Mouse (Mus musculus): ENCODE results near the gene Afap1l2. TPM values are rescaled to one million over a fixed set of nuclear protein-coding genes. Genes with fewer than 3 reads are reported as not detected.

Gene Afap1l2
- polyA plus RNA-seq, 1 experiment from 2014 or later = 29.7 TPM

DNA sequence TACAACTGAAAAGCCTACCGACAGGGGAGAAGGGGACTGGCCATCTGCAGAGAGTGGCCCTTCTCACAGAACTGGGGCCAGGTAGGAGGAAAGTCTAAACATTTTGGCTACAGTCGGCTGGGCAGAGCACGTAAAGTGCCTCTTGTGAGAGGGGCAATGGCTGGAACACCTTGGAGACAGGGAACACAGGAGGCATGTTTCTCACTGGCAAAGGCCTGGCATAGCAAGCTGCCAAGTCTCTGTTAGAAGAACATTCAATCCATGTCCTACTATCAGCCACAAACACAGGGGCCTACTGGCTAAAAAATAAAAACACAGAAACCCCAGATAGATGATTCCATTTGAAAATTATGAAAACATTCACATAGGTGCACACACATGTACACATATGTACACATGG is 61.3 kb downstream of the Afap1l2 start:
- Histone ChIP-seq H3K36me3 (no peaks in the 10 kb centered on the region), H3K9ac (no peak overlapping the region), H3K9me3 (no peaks in the 10 kb centered on the region), H3K27ac (no peak overlapping the region), H3K27me3 (no peaks in the 10 kb centered on the region), H3K4me1 (no peaks in the 10 kb centered on the region), H3K4me3 (no peak overlapping the region), H3K4me2 (no peak overlapping the region)
- WGBS = 68% methylated on average over 3 of the region's 3 CpGs
- no peak for ATAC-seq (ENCODE audit: borderline replicate concordance, extremely low read depth, low FRiP score, low TSS enrichment)

DNA sequence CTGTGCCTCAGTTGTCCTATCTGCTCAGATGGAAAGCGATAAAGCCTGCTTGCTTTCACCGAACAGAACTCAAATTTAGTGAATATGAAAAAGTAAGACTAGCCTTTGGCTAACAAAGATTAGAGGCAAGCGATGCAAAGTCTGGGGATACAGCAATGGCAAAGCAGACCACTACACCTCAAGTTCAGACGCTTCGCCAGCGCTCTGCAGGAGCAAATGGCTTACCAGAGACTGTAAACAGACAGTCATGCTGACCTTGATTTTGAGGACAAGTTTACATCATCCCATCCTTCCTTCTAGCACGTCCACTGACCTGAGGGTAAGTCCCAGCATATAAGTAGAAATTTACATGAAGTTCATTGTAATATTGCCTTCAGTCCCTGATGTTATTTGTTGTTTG is 61.8 kb downstream of the Afap1l2 start:
- Histone ChIP-seq H3K4me1 (no peaks in the 10 kb centered on the region), H3K9me3 (no peaks in the 10 kb centered on the region), H3K36me3 (no peaks in the 10 kb centered on the region), H3K9ac (no peak overlapping the region), H3K27me3 (no peaks in the 10 kb centered on the region), H3K4me3 (no peak overlapping the region), H3K27ac (no peak overlapping the region), H3K4me2 (no peak overlapping the region)
- no peak for ATAC-seq (ENCODE audit: borderline replicate concordance, extremely low read depth, low FRiP score, low TSS enrichment)
- WGBS = 86% methylated on average over 7 of the region's 7 CpGs

DNA sequence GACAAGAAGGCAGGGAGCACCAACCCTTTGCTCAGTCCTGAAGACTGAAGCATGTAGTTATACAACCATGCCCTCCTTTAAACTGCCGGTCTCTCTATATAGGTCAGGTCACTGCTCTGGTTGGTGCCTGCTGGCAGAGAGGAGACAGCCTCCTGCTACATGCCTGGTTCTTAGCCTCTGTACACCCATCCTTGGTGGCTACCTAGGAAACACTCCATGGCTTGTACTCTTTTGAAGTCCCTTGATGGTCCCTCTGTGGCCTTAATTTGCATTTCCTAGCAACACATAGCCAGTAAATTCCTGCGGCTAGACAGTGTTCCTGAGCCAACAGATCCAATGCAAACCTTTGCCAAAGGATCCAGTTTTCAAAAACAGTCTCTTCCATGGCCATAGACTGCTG is 62.4 kb downstream of the Afap1l2 start:
- Histone ChIP-seq H3K9ac (no peak overlapping the region), H3K4me2 (no peak overlapping the region), H3K27me3 (no peaks in the 10 kb centered on the region), H3K36me3 (no peaks in the 10 kb centered on the region), H3K4me1 (no peaks in the 10 kb centered on the region), H3K27ac (no peak overlapping the region), H3K9me3 (no peaks in the 10 kb centered on the region), H3K4me3 (no peak overlapping the region)
- WGBS = 78% methylated on average over 2 of the region's 2 CpGs
- no peak for ATAC-seq (ENCODE audit: borderline replicate concordance, extremely low read depth, low FRiP score, low TSS enrichment)

DNA sequence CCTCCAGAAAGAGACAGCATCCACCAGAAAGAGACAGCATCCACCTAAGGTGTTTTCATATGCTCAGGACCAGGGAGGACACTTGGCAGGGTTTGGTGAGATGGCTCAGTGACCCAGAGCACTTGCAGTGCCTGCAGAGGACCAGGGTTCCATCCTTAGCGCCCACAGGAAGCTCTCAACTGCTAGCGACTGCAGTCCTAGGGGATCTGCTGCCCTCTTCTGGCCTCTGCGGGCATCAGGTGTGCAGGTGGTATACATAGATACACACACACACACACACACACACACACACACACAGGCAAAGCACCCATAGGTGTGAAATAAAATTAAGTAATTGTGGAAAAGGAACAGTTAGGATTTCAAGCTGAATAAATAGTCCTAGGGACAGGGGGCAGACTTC is 63.2 kb downstream of the Afap1l2 start:
- Histone ChIP-seq H3K4me3 (no peak overlapping the region), H3K4me2 (no peak overlapping the region), H3K9me3 (no peaks in the 10 kb centered on the region), H3K36me3 (no peaks in the 10 kb centered on the region), H3K27me3 (no peaks in the 10 kb centered on the region), H3K27ac (0 out of 2 replicates have a peak overlapping the region, but pooled peaks have one; percentile 30), H3K4me1 (no peaks in the 10 kb centered on the region), H3K9ac (no peak overlapping the region)
- WGBS = 93% methylated on average over 3 of the region's 3 CpGs
- no peak for ATAC-seq (ENCODE audit: borderline replicate concordance, extremely low read depth, low FRiP score, low TSS enrichment)

DNA sequence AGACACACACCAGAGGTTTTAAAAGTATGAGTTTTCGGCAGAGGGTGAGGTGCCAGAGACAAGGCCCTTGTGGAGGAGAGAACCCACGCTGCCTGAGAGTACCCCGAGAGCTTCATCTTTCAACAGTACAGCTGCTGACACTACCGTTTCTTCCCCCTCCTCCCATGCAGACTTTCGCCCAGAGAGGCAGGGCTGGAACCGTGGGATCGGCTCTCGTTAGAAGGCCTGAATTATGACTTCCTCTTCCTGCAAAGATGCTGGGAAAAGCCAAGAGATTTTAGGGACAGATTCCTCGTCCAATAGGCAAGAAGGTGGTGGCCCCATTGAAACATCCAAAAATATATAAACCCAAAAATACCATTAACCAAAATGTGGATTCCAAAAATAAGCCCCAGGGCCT is 63.8 kb downstream of the Afap1l2 start:
- no peak for ATAC-seq (ENCODE audit: borderline replicate concordance, extremely low read depth, low FRiP score, low TSS enrichment)
- H3K9me3 ChIP-seq = no peaks in the 10 kb centered on the region

DNA sequence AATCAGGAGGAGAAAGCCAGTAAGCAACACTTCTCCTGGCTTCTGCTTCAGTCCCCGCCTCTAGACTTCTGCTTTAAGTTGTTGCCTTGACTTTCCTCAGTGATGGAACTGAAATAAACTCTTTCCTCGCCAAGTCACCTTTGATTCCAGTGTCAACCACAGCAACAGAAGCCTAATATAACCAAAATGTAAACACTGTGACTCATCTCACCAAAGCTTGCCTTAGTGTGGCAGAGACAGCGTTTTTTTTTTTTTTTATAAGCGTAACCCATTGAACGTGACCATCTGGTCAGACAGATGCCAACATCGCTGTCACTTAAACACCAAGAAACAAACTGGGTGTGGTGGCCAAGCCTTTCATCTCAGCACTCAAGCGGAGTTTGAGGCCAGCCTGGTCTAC is 65.8 kb downstream of the Afap1l2 start:
- Histone ChIP-seq H3K36me3 (no peaks in the 10 kb centered on the region), H3K27me3 (no peaks in the 10 kb centered on the region), H3K4me2 (no peak overlapping the region), H3K4me3 (no peak overlapping the region), H3K4me1 (no peaks in the 10 kb centered on the region), H3K9ac (no peak overlapping the region), H3K27ac (no peak overlapping the region), H3K9me3 (no peaks in the 10 kb centered on the region)
- WGBS = 79% methylated on average over 7 of the region's 7 CpGs
- ATAC-seq (ENCODE audit: borderline replicate concordance, extremely low read depth, low FRiP score, low TSS enrichment) = no peak

More for the DNA sequence above, 63.8 kb downstream of the Afap1l2 start:
- peak overlapping the region; percentile 30; the same call in 1 of the 2 replicates for H3K27ac ChIP-seq
- H3K4me3 ChIP-seq = no peak overlapping the region
- H3K36me3 ChIP-seq = no peaks in the 10 kb centered on the region
- no peaks in the 10 kb centered on the region for H3K4me1 ChIP-seq
- H3K4me2 ChIP-seq = no peak overlapping the region
- H3K9ac ChIP-seq = no peak overlapping the region
- 26% methylated on average over 9 of the region's 9 CpGs for WGBS
- H3K27me3 ChIP-seq = no peaks in the 10 kb centered on the region

DNA sequence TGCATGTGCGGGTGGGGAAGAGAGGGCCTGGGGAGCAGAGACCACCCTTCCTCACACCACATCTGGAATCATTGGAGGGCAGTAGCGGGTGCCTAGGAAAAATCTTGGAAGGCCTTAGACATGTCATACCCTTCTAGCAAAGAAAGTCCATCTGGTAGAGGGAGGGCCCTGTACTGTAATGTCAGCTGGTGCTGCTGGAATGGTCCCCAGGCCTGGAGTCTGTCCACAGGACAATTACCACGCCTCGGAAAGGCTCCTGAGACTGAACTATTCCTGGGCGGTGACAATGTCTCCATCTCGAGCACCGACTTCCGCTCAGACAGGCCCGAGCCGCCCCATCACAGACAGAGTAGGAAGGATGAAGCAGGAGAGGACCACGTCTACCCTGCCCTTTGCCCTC is 67.5 kb downstream of the Afap1l2 start:
- no peaks in the 10 kb centered on the region for H3K27me3 ChIP-seq
- H3K9ac ChIP-seq = no peak overlapping the region
- H3K27ac ChIP-seq = no peak overlapping the region
- H3K4me1 ChIP-seq = no peaks in the 10 kb centered on the region
- no peaks in the 10 kb centered on the region for H3K9me3 ChIP-seq
- 78% methylated on average over 11 of the region's 11 CpGs for WGBS
- no peak overlapping the region for H3K4me3 ChIP-seq
- no peak overlapping the region for H3K4me2 ChIP-seq
- no peak for ATAC-seq (ENCODE audit: borderline replicate concordance, extremely low read depth, low FRiP score, low TSS enrichment)
- 0 out of 2 replicates have a peak, but pooled peaks cover 5% of the 10 kb centered on the region for H3K36me3 ChIP-seq

DNA sequence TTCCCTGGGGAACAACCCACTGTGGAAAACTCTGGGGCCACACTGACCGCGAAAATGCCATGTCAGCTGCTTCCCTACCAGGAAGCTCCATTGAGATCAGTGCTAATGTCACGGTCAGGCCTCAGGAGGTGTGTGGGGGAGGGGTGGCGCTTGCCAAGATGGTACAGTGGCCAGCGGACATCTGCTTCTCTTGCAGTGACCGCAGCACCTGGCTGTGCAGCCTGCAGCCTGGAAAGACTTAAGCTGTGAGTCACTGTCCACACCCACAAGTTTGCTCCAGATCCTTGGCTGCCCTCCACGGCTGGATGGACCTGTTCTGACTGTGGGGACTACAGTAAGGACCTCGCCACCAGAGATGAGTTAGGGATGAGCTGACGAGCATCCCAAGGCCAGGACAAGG is 68.2 kb downstream of the Afap1l2 start:
- no peak overlapping the region for H3K27ac ChIP-seq
- no peak for ATAC-seq (ENCODE audit: borderline replicate concordance, extremely low read depth, low FRiP score, low TSS enrichment)
- H3K4me3 ChIP-seq = no peak overlapping the region
- no peak overlapping the region for H3K9ac ChIP-seq
- H3K9me3 ChIP-seq = no peaks in the 10 kb centered on the region
- 81% methylated on average over 9 of the region's 9 CpGs for WGBS
- no peaks in the 10 kb centered on the region for H3K4me1 ChIP-seq
- 0 out of 2 replicates have a peak, but pooled peaks cover 5% of the 10 kb centered on the region for H3K36me3 ChIP-seq
- H3K4me2 ChIP-seq = no peak overlapping the region
- H3K27me3 ChIP-seq = no peaks in the 10 kb centered on the region

DNA sequence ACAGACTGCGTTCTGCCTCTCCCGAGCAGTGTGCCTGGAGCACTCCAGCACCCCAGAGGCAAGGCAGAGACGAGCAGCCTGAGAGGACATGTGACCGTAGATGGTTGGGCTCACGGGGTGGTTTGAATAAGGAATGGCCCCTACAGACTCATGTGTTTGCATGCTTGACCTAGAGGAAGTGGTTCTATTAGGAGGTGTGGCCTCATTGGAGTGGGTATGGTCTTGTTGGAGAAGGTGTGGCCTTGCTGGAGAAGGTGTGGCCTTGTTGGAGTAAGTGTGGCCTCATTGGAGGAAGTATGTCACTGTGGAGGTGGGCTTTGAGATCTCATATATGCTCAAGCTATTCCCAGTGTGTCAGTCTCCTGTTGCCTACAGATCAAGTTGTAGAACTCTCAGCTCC is 70.1 kb downstream of the Afap1l2 start:
- Histone ChIP-seq H3K27me3 (no peaks in the 10 kb centered on the region), H3K4me3 (no peak overlapping the region), H3K9me3 (no peaks in the 10 kb centered on the region), H3K27ac (no peak overlapping the region), H3K36me3 (0 out of 2 replicates have a peak, but pooled peaks cover 5% of the 10 kb centered on the region), H3K4me2 (no peak overlapping the region), H3K9ac (no peak overlapping the region), H3K4me1 (no peaks in the 10 kb centered on the region)
- no peak for ATAC-seq (ENCODE audit: borderline replicate concordance, extremely low read depth, low FRiP score, low TSS enrichment)
- 94% methylated on average over 5 of the region's 5 CpGs for WGBS

DNA sequence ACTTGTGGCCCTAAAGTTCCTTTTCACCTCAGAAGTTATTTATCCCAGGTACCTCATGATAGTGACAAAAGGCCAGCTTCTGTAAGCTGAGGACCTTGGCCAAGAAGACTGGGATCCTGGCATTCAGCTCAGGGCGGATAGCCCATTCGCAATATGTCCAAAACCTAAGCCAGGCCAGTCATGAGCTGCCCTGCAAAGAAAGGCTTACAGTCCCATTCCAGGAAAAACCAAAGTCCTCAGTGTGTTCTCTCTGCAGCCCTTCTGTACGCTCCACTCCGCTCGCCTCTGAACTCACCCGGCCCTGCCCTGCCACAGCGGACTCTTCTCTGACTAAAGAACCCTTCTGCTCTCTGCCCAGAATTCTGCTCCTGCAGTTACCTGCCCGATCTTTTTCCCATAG is 71.8 kb downstream of the Afap1l2 start:
- Histone ChIP-seq H3K4me3 (no peak overlapping the region), H3K4me2 (no peak overlapping the region), H3K4me1 (no peaks in the 10 kb centered on the region), H3K9me3 (no peaks in the 10 kb centered on the region), H3K27ac (no peak overlapping the region), H3K27me3 (no peaks in the 10 kb centered on the region), H3K9ac (no peak overlapping the region), H3K36me3 (0 out of 2 replicates have a peak, but pooled peaks cover 5% of the 10 kb centered on the region)
- 94% methylated on average over 8 of the region's 8 CpGs for WGBS
- ATAC-seq (ENCODE audit: borderline replicate concordance, extremely low read depth, low FRiP score, low TSS enrichment) = no peak

DNA sequence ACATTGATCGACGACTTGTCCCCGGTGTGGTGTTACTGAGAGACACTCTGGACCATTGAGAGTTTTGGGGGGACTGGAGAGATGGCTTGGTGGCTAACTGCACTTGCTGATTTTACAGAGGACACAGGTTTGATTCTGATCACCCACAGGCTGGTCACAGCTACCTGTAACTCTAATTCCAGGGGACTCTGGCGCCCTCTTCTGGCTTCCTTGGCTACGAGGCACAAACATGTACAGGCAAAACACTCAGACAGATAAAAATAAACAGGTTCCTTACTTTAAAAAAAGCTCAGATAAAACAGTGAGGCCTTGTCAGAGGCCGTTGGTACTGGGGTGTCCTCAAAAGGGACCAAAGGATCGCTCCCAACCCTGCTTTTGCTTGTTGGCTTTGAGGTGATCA is 72.3 kb downstream of the Afap1l2 start:
- H3K4me3 ChIP-seq = no peak overlapping the region
- H3K36me3 ChIP-seq = 0 out of 2 replicates have a peak, but pooled peaks cover 5% of the 10 kb centered on the region
- ATAC-seq (ENCODE audit: borderline replicate concordance, extremely low read depth, low FRiP score, low TSS enrichment) = no peak
- no peak overlapping the region for H3K9ac ChIP-seq
- no peaks in the 10 kb centered on the region for H3K27me3 ChIP-seq
- no peaks in the 10 kb centered on the region for H3K9me3 ChIP-seq
- no peak overlapping the region for H3K4me2 ChIP-seq
- H3K27ac ChIP-seq = no peak overlapping the region
- 78% methylated on average over 7 of the region's 7 CpGs for WGBS
- no peaks in the 10 kb centered on the region for H3K4me1 ChIP-seq

DNA sequence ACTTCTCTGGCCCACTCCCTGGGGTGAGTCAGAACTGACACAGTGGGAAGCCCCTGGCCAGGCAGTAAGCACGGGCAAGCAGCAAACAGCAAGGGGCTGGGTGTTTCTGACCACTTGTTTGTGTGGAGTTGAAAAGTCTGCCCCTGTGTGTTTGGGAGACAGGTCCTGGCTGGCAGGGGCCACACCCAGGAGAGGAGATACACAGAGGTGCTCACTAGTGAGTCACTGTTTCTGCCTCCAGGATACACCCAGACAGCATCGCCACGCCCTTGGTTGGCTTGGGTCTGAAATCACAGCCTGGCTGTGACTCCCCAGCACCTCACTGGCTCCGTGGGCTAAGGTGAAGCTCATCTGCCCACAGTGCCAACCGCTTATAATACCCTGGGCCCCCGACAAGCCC is 72.9 kb downstream of the Afap1l2 start:
- H3K27me3 ChIP-seq = no peaks in the 10 kb centered on the region
- no peak for ATAC-seq (ENCODE audit: borderline replicate concordance, extremely low read depth, low FRiP score, low TSS enrichment)

DNA sequence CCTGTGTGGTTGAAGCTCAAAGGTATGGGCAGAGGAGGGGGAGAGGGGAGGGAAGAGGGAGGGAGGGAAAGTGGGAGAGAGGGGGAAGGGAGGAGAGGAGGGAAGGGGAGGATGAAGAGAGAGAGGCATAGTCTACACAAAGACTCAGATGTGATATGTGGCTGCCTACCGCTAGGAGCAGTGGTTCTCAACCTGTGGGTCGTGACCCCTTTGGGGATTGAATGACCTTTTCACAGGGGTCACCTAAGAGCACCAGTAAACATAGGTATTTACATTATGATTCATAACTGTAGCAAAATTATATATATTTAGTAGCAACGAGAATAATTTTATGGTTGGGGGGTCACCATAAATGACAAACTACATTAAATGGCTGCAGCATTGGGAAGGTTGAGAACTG is 74.2 kb downstream of the Afap1l2 start:
- H3K36me3 ChIP-seq = 0 out of 2 replicates have a peak, but pooled peaks cover 5% of the 10 kb centered on the region
- no peak for ATAC-seq (ENCODE audit: borderline replicate concordance, extremely low read depth, low FRiP score, low TSS enrichment)
- no peaks in the 10 kb centered on the region for H3K27me3 ChIP-seq
- H3K27ac ChIP-seq = no peak overlapping the region
- no peak overlapping the region for H3K4me3 ChIP-seq
- H3K4me2 ChIP-seq = no peak overlapping the region
- H3K9me3 ChIP-seq = no peaks in the 10 kb centered on the region
- WGBS = 73% methylated on average over 3 of the region's 3 CpGs
- H3K9ac ChIP-seq = no peak overlapping the region
- H3K4me1 ChIP-seq = peaks cover 4% of the 10 kb centered on the region; the same call in 1 of the 2 replicates

More for the DNA sequence above, 72.9 kb downstream of the Afap1l2 start:
- Histone ChIP-seq H3K4me3 (no peak overlapping the region), H3K4me2 (no peak overlapping the region), H3K9ac (no peak overlapping the region), H3K27ac (no peak overlapping the region), H3K36me3 (0 out of 2 replicates have a peak, but pooled peaks cover 5% of the 10 kb centered on the region), H3K4me1 (0 out of 2 replicates have a peak, but pooled peaks cover under 1% of the 10 kb centered on the region), H3K9me3 (no peaks in the 10 kb centered on the region)
- WGBS = 89% methylated on average over 6 of the region's 6 CpGs

All from lung, embryonic 15.5 days (tissue).